Mouse (Mus musculus) bone marrow, adult 2 months (tissue): ENCODE measurements around the gene Abhd10.

Experiments used
- CTCF ChIP-seq: fragments of 200-500 bp; IDR thresholded peaks from 2 replicates; pipeline ENCODE4 v1.5.1; 2011; ENCODE audit warnings: low read length, control low read depth; ENCODE audit not compliant: control insufficient read depth, insufficient read depth
- POLR2A ChIP-seq: fragments of 200-500 bp; IDR thresholded peaks from 2 replicates; pipeline ENCODE4 v1.6.1; 2011; ENCODE audit warnings: low read depth, mild to moderate bottlenecking, control low read depth, low read length, borderline replicate concordance; ENCODE audit not compliant: control insufficient read depth

GRCm38 (mm10) chr16:45756855-45757254 lies 14.1 kb upstream of the Abhd10 start:
- no peak for TF ChIP-seq POLR2A
- TF ChIP-seq CTCF: 0 out of 2 replicates have a peak, but pooled peaks have one; percentile 2
